Mouse (Mus musculus) C2C12 (cell line): ENCODE data around the gene Ngly1. TPM values are rescaled to one million over a fixed set of nuclear protein-coding genes. Genes with fewer than 3 reads are reported as not detected.

Source experiments
- H3K27me3 ChIP-seq: one replicate; pipeline ENCODE4 v1.6.1; 2011; ENCODE audit not compliant: control insufficient read depth, insufficient read depth, insufficient read length
- H3K36me3 ChIP-seq: one replicate; pipeline ENCODE4 v1.6.1; 2011; ENCODE audit not compliant: control insufficient read depth, insufficient read depth
- H3K4me3 ChIP-seq: one replicate; pipeline ENCODE4 v1.5.1; 2011; ENCODE audit warnings: mild to moderate bottlenecking, control low read depth; ENCODE audit not compliant: poor library complexity, insufficient read depth, severe bottlenecking
- H3K79me2 ChIP-seq: one replicate; pipeline ENCODE4 v1.6.1; 2011; ENCODE audit not compliant: control insufficient read depth, insufficient read depth
- H3K79me3 ChIP-seq: one replicate; pipeline ENCODE4 v1.6.1; 2011; ENCODE audit warnings: low read depth, control low read depth
- H3ac ChIP-seq: one replicate; pipeline ENCODE3; 2011; ENCODE audit warnings: low read depth; ENCODE audit not compliant: control insufficient read depth, insufficient read length
- CEBPB ChIP-seq: IDR thresholded peaks from one replicate; pipeline ENCODE4 v1.6.1; 2011; ENCODE audit warnings: low read depth, mild to moderate bottlenecking, control low read depth, moderate library complexity
- CTCF ChIP-seq: IDR thresholded peaks from one replicate; pipeline ENCODE4 v1.5.1; 2011; ENCODE audit not compliant: control insufficient read depth, insufficient read depth, insufficient read length
- FOSL1 ChIP-seq: IDR thresholded peaks from one replicate; pipeline ENCODE4 v1.8.0; 2011; ENCODE audit warnings: mild to moderate bottlenecking, low read length; ENCODE audit not compliant: poor library complexity, insufficient read depth, severe bottlenecking
- MAX ChIP-seq: IDR thresholded peaks from one replicate; pipeline ENCODE4 v1.6.1; 2011; ENCODE audit warnings: mild to moderate bottlenecking, control low read depth
- MYOD1 ChIP-seq: IDR thresholded peaks from one replicate; pipeline ENCODE4 v1.6.1; 2011; ENCODE audit warnings: low read depth; ENCODE audit not compliant: control insufficient read depth, insufficient read length
- MYOG ChIP-seq: IDR thresholded peaks from one replicate; pipeline ENCODE4 v1.6.1; 2011; ENCODE audit not compliant: control insufficient read depth, insufficient read length; ENCODE audit errors: extremely low read depth
- USF1 ChIP-seq: IDR thresholded peaks from one replicate; pipeline ENCODE4 v1.6.1; 2011; ENCODE audit warnings: low read depth, mild to moderate bottlenecking, control low read depth, moderate library complexity
- polyA plus RNA-seq: library from polyadenylated mRNA; unstranded; fragments of >200 nt; fragmentation: generic; extraction: Trizol; gene quantifications from one replicate; pipeline ENCODE4 v1.2.1, GENCODE M21; 2012; ENCODE audit warnings: missing spikeins

Gene Ngly1
- polyA plus RNA-seq, 1 experiment: 7.4 TPM

DNA sequence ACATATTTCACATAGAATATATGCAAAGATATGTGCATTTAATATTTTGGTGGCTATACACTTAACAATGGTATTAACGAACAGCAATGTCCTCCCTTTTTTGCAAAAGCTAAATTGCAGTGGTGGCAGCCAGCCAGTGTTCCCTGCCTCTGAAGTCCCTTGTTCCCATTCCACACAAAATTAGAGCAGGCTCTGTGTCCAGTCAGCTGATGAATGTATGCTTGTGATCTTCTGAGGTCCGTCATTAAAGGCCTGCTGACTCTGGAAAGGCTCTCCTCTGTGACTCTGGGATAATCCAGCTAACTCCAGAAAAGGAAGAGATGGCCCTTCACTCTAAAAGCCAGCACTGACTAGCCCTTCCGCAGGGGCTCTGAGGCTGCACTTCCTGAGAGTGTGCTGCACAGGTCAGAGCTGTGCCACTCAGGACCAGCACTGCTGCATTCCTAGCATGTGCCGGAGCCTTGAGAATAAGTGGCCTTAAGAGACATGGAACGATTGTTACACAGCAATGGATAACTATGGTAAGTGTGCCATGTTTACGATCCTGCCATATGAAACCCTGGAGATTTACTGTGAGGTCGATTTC, 64.9 kb downstream of the Ngly1 start:
- Histone ChIP-seq H3K27me3 (no peaks in the 10 kb centered on the region), H3K36me3 (no peaks in the 10 kb centered on the region), H3K79me2 (no peaks in the 10 kb centered on the region), H3K79me3 (no peaks in the 10 kb centered on the region), H3K4me3 (no peak overlapping the region), H3ac (no peak overlapping the region)
- no peak for TF ChIP-seq USF1
- TF ChIP-seq MAX: no peak
- TF ChIP-seq CTCF: no peak
- no peak for TF ChIP-seq CEBPB
- TF ChIP-seq MYOG: no peak
- no peak for TF ChIP-seq MYOD1
- no peak for TF ChIP-seq FOSL1

- H3ac ChIP-seq: no peak overlapping the region
- H3K4me3 ChIP-seq: no peak overlapping the region
- TF ChIP-seq CEBPB (no peak), MYOG (no peak), USF1 (no peak), CTCF (no peak), MYOD1 (no peak), FOSL1 (no peak), MAX (no peak)
- no peaks in the 10 kb centered on the region for H3K79me2 ChIP-seq
- H3K79me3 ChIP-seq: no peaks in the 10 kb centered on the region
- H3K27me3 ChIP-seq: no peaks in the 10 kb centered on the region
- no peaks in the 10 kb centered on the region for H3K36me3 ChIP-seq
Measured at GRCm38 (mm10) chr14:16314842-16315241, 65.8 kb downstream of the Ngly1 start.

DNA sequence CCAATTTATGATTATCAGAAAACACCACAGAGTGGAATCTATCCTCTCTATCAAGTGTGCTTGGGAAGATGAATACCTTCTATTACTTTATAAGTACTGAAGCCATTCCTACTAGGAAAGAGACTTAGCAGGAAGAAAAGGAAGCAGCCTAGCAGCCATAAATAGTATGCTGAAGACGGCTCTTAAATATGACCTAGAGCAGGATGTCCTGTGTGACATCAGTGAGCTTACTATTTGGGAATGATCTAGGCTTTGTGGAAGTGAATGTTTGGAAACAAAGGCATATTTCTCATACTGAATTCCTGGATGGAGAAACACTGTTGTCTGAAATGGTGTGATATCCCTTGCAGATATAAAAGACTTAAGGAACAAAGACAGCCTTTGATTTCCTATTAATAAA, 67.6 kb downstream of the Ngly1 start:
- no peaks in the 10 kb centered on the region for H3K36me3 ChIP-seq
- H3K79me3 ChIP-seq: no peaks in the 10 kb centered on the region
- no peak overlapping the region for H3K4me3 ChIP-seq
- no peaks in the 10 kb centered on the region for H3K27me3 ChIP-seq
- H3ac ChIP-seq: no peak overlapping the region
- no peaks in the 10 kb centered on the region for H3K79me2 ChIP-seq
- no peak for TF ChIP-seq CEBPB
- no peak for TF ChIP-seq MAX
- no peak for TF ChIP-seq USF1
- no peak for TF ChIP-seq CTCF
- TF ChIP-seq MYOD1: no peak
- no peak for TF ChIP-seq MYOG
- TF ChIP-seq FOSL1: no peak

- Histone ChIP-seq H3K79me3 (no peaks in the 10 kb centered on the region), H3ac (no peak overlapping the region), H3K27me3 (no peaks in the 10 kb centered on the region), H3K36me3 (no peaks in the 10 kb centered on the region), H3K79me2 (no peaks in the 10 kb centered on the region), H3K4me3 (no peak overlapping the region)
- TF ChIP-seq CTCF (no peak), USF1 (no peak), FOSL1 (no peak), MAX (no peak), CEBPB (no peak), MYOD1 (no peak), MYOG (no peak)
Measured at GRCm38 (mm10) chr14:16319818-16320217, 70.7 kb downstream of the Ngly1 start.

GRCm38 (mm10) chr14:16324394-16324793, 75.3 kb downstream of the Ngly1 start:
- Histone ChIP-seq H3ac (no peak overlapping the region), H3K79me3 (no peaks in the 10 kb centered on the region), H3K79me2 (no peaks in the 10 kb centered on the region), H3K36me3 (no peaks in the 10 kb centered on the region), H3K27me3 (no peaks in the 10 kb centered on the region), H3K4me3 (no peak overlapping the region)
- no peak for TF ChIP-seq MYOG
- TF ChIP-seq MAX: no peak
- no peak for TF ChIP-seq MYOD1
- no peak for TF ChIP-seq USF1
- no peak for TF ChIP-seq CTCF
- TF ChIP-seq CEBPB: no peak
- TF ChIP-seq FOSL1: no peak

DNA sequence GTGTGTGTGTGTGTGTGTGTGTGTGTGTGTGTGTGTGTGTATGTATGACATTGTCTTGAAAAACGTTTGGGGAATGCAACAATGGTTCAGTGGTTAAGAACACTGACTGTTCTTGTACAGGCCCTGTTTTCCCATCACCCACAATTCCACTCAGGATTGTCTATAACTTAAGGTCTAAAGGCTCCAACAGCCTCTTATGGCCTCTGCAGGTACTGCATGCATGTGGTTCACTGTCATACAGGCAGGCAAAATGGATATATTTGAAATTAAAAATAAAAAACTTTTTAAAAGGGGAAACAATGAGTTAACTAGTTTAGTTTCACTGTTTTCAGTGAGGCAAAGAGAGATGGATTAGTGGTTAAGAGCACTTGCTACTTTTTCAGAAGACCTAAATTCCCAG, 76.1 kb downstream of the Ngly1 start:
- Histone ChIP-seq H3K27me3 (no peaks in the 10 kb centered on the region), H3K79me3 (no peaks in the 10 kb centered on the region), H3K4me3 (no peak overlapping the region), H3ac (no peak overlapping the region), H3K36me3 (no peaks in the 10 kb centered on the region), H3K79me2 (no peaks in the 10 kb centered on the region)
- TF ChIP-seq CTCF: no peak
- TF ChIP-seq MYOD1: no peak
- TF ChIP-seq USF1: no peak
